Mouse (Mus musculus) kidney, adult 10 weeks (tissue): Measurements from ENCODE around the gene Pttg1ip. TPM values are rescaled to one million over a fixed set of nuclear protein-coding genes. Genes with fewer than 3 reads are reported as not detected.

Experiments
- polyA plus RNA-seq: library from polyadenylated mRNA; stranded (reverse); fragments of 350-450 nt; fragmentation: Illumina TruSeq; extraction: RNeasy Lipid Tissue Mini Kit (QIAGEN cat#74804); gene quantifications from one replicate; pipeline ENCODE4 v1.2.3, GENCODE M21; 2014; ENCODE audit warnings: low read depth, low replicate concordance

Pttg1ip gene
- polyA plus RNA-seq, result 229 TPM

GRCm38 (mm10) chr10:77581408-77582284, at the start of gene Pttg1ip:
Pttg1ip (plus strand) TSS chr10:77581720.

GRCm38 (mm10) chr10:77605908-77606826, 24.6 kb downstream of the Pttg1ip start, which contains the start of the genes Sumo3 and Gm49325:
Sumo3 (plus strand) TSS chr10:77606097.
Gm49325 (plus strand) TSS chr10:77606197.

GRCm38 (mm10) chr10:77622055-77622988, 40.8 kb downstream of the Pttg1ip start, which contains the start of gene Ube2g2:
Ube2g2 (plus strand) TSS chr10:77622275.

Other genes with a start within 250 kb of the Pttg1ip start
- 4.1 TPM for gene Adarb1, start 163.4 kb upstream of the Pttg1ip start, polyA plus RNA-seq
- gene Fam207a, start 65.9 kb upstream of the Pttg1ip start, polyA plus RNA-seq, result 1.1 TPM
- gene Itgb2, start 51.5 kb upstream of the Pttg1ip start, polyA plus RNA-seq, result 0.28 TPM
- gene Sumo3, start 24.4 kb downstream of the Pttg1ip start, polyA plus RNA-seq, result 77.9 TPM
- gene Gm49325, start 24.5 kb downstream of the Pttg1ip start, polyA plus RNA-seq, result not detected
- gene Ube2g2, start 40.6 kb downstream of the Pttg1ip start, polyA plus RNA-seq, result 6.5 TPM
- gene Tspear, start 104.8 kb downstream of the Pttg1ip start, polyA plus RNA-seq, result not detected
- gene Gm19402, start 109.0 kb downstream of the Pttg1ip start, polyA plus RNA-seq, result not detected
- not detected for gene Gm9508, start 115.5 kb downstream of the Pttg1ip start, polyA plus RNA-seq
- not detected for gene Gm10272, start 124.9 kb downstream of the Pttg1ip start, polyA plus RNA-seq
- gene Gm10024, start 129.7 kb downstream of the Pttg1ip start, polyA plus RNA-seq, result not detected
- gene Gm10142, start 134.1 kb downstream of the Pttg1ip start, polyA plus RNA-seq, result not detected
- gene Krtap12-1, start 138.9 kb downstream of the Pttg1ip start, polyA plus RNA-seq, result not detected
- gene Gm10100, start 144.8 kb downstream of the Pttg1ip start, polyA plus RNA-seq, result not detected
- gene Gm18596, start 160.9 kb downstream of the Pttg1ip start, polyA plus RNA-seq, result not detected
- gene Gm9736, start 169.6 kb downstream of the Pttg1ip start, polyA plus RNA-seq, result not detected
- not detected for gene Gm3233, start 178.0 kb downstream of the Pttg1ip start, polyA plus RNA-seq
- not detected for gene Gm3238, start 189.6 kb downstream of the Pttg1ip start, polyA plus RNA-seq
- gene Gm7138, start 195.2 kb downstream of the Pttg1ip start, polyA plus RNA-seq, result not detected
- not detected for gene Gm3250, start 200.8 kb downstream of the Pttg1ip start, polyA plus RNA-seq
- gene Gm7137, start 206.5 kb downstream of the Pttg1ip start, polyA plus RNA-seq, result not detected
- not detected for gene Gm9639, start 213.4 kb downstream of the Pttg1ip start, polyA plus RNA-seq
- not detected for gene Gm19668, start 217.4 kb downstream of the Pttg1ip start, polyA plus RNA-seq
- gene Gm9507, start 230.1 kb downstream of the Pttg1ip start, polyA plus RNA-seq, result not detected
- not detected for gene Gm2696, start 233.0 kb downstream of the Pttg1ip start, polyA plus RNA-seq
- not detected for gene Krtap10-4, start 245.4 kb downstream of the Pttg1ip start, polyA plus RNA-seq